Mouse (Mus musculus): ENCODE results near the gene Gm26727. TPM values are rescaled to one million over a fixed set of nuclear protein-coding genes. Genes with fewer than 3 reads are reported as not detected.
"Not testable (repeated sequence)": the region's sequence is repeated elsewhere in the genome, so short reads cannot be mapped to it uniquely, and the experiment has no call there.

The Gm26727 gene
- polyA plus RNA-seq, 1 experiment, result not detected

DNA sequence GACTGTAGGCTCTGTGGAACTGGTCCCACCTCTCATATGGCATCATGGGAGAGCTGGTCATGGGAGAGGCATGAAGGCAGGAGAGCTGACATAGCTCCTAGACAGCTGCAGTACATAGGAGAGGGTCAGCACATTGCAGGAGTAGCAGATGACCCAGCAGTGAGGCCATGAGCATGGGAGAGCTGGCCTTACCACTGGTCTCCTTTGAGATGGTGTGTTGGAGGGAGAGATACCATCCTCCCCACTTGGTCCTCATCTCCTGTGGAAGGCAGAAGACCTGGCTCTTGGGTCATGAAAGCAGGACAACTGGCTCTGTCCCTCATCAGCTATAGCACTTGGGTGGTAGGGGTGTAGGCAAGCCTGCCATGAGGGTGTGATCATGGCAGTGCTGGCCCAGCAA lies 12.1 kb downstream of the Gm26727 start:
- Histone ChIP-seq H3K27ac (ENCODE audit: insufficient read depth, low read length) (no peak overlapping the region), H3K4me1 (ENCODE audit: control insufficient read depth, insufficient read depth, low read length) (no peaks in the 10 kb centered on the region), H3K4me3 (ENCODE audit: insufficient read depth, low read length) (no peak overlapping the region)
- no peak for TF ChIP-seq CTCF (IDR thresholded peaks at IDR 0.05; ENCODE audit: extremely low read depth, insufficient read depth, low read length)
- no peak for TF ChIP-seq POLR2A (IDR thresholded peaks at IDR 0.05; ENCODE audit: extremely low read depth, insufficient read depth, low read length)

GRCm38 (mm10) chr2:67413425-67413824 lies 19.6 kb downstream of the Gm26727 start, which contains the start of gene Gm21830:
TSS of gene Gm21830 (plus strand) at chr2:67413725.
- H3K4me3 ChIP-seq (ENCODE audit: insufficient read depth, low read length); H3K27ac ChIP-seq (ENCODE audit: insufficient read depth, low read length): not testable (repeated sequence)

More at GRCm38 (mm10) chr2:67413425-67413824, 19.6 kb downstream of the Gm26727 start, which contains the start of gene Gm21830:
- not testable (repeated sequence) for H3K4me1 ChIP-seq (ENCODE audit: control insufficient read depth, insufficient read depth, low read length)

Other genes starting within 250 kb of the Gm26727 start
- not detected in 2 replicates for gene Gm21830, start 19.5 kb downstream of the Gm26727 start, polyA plus RNA-seq (2012; rRNA removed)
- 0.02 TPM in 2 replicates for gene Xirp2, start 12.8 kb upstream of the Gm26727 start, polyA plus RNA-seq (2012; rRNA removed)
- 26.2 and 28.1 TPM in 2 replicates for gene B3galt1, start 132.7 kb upstream of the Gm26727 start, polyA plus RNA-seq (2012; rRNA removed)

All from cortical plate, adult 2 months (tissue).